Mouse (Mus musculus) CH12.LX (cell line): Measurements from ENCODE around the gene Snrpd3. TPM values are rescaled to one million over a fixed set of nuclear protein-coding genes. Genes with fewer than 3 reads are reported as not detected.

ENCODE experiments used
- DNase-seq: peaks from one replicate; pipeline ENCODE4 v3.0.0-alpha.2; 2013; ENCODE audit errors: extremely low read depth
- H3K27ac ChIP-seq: 2 replicates; pipeline ENCODE4 v1.5.1; 2012; ENCODE audit warnings: low read depth, mild to moderate bottlenecking, control low read depth, moderate library complexity; ENCODE audit not compliant: insufficient read depth
- H3K27me3 ChIP-seq: replicated peaks from 2 replicates; pipeline ENCODE3; 2012; ENCODE audit warnings: inconsistent platforms
- H3K36me3 ChIP-seq, 2 experiments: replicated peaks in 1 of 2; 2 replicates each; pipeline versions ENCODE3 to v1.6.1; 2012; ENCODE audit warnings: inconsistent platforms in 1 of 2, low read length in 1 of 2, mild to moderate bottlenecking in 1 of 2, mixed read lengths in 1 of 2, moderate library complexity in 1 of 2; ENCODE audit not compliant: control insufficient read depth in 1 of 2, insufficient read depth in 1 of 2
- H3K4me1 ChIP-seq, 2 experiments: 2 replicates each; pipeline ENCODE4 v1.6.1; 2012; ENCODE audit warnings: inconsistent platforms in 1 of 2, moderate library complexity in 1 of 2; ENCODE audit not compliant: insufficient read depth in 2 of 2, control insufficient read depth in 1 of 2
- H3K4me2 ChIP-seq: 2 replicates; pipeline ENCODE4 v1.6.1; 2012; ENCODE audit warnings: low read depth, mild to moderate bottlenecking, control low read depth; ENCODE audit not compliant: poor library complexity, insufficient read depth, severe bottlenecking
- H3K4me3 ChIP-seq, 3 experiments: fragments of 150-350 bp in 1 of 3; sonication (generic) in 1 of 3; replicated peaks in 1 of 3; 2 replicates each; pipeline versions ENCODE3 to v1.5.1; 2011 to 2012; ENCODE audit warnings: low read depth in 2 of 3, low read length in 2 of 3, mild to moderate bottlenecking in 2 of 3, moderate library complexity in 2 of 3, control low read depth in 1 of 3, improper control_type of control experiment in 1 of 3, inconsistent platforms in 1 of 3, mixed read lengths in 1 of 3; ENCODE audit not compliant: poor library complexity in 1 of 3
- H3K79me2 ChIP-seq: replicated peaks from 2 replicates; pipeline ENCODE4 v1.6.1; 2012; ENCODE audit warnings: mild to moderate bottlenecking, moderate library complexity; ENCODE audit not compliant: control insufficient read depth, poor library complexity, insufficient read depth, severe bottlenecking; ENCODE audit errors: extremely low read depth
- H3K9ac ChIP-seq: 2 replicates; pipeline ENCODE4 v1.6.1; 2012; ENCODE audit warnings: low read depth, mild to moderate bottlenecking, control low read depth, moderate library complexity; ENCODE audit not compliant: insufficient read depth
- H3K9me3 ChIP-seq: replicated peaks from 2 replicates; pipeline ENCODE3; 2012; ENCODE audit warnings: low read length, inconsistent platforms, mixed read lengths
- BHLHE40 ChIP-seq: IDR thresholded peaks from 2 replicates; pipeline ENCODE4 v1.6.1; 2011; ENCODE audit warnings: mild to moderate bottlenecking, low read depth, low read length, improper control_type of control experiment
- CHD1 ChIP-seq: IDR thresholded peaks from 2 replicates; pipeline ENCODE4 v1.6.1; 2012; ENCODE audit warnings: low read depth, low read length, improper control_type of control experiment, inconsistent platforms
- CTCF ChIP-seq, 2 experiments: IDR thresholded peaks in 1 of 2; conservative IDR thresholded peaks in 1 of 2; 2 replicates each; pipeline ENCODE4 v1.5.1; 2011 to 2012; ENCODE audit warnings: low read depth in 2 of 2, low read length in 2 of 2, improper control_type of control experiment in 1 of 2, inconsistent platforms in 1 of 2, mild to moderate bottlenecking in 1 of 2, moderate library complexity in 1 of 2
- E2F4 ChIP-seq: IDR thresholded peaks from 2 replicates; pipeline ENCODE4 v1.6.1; 2011; ENCODE audit warnings: low read depth, low read length, improper control_type of control experiment; ENCODE audit not compliant: insufficient replicate concordance
- EP300 ChIP-seq: IDR thresholded peaks from 2 replicates; pipeline ENCODE4 v1.6.1; 2011; ENCODE audit warnings: low read length, improper control_type of control experiment
- HCFC1 ChIP-seq: IDR thresholded peaks from 2 replicates; pipeline ENCODE4 v1.6.1; 2012; ENCODE audit warnings: low read depth, mild to moderate bottlenecking, inconsistent platforms, low read length, improper control_type of control experiment
- IRF4 ChIP-seq: IDR thresholded peaks from 2 replicates; pipeline ENCODE4 v1.6.1; 2014; ENCODE audit warnings: low read depth, mild to moderate bottlenecking, inconsistent platforms, low read length, improper control_type of control experiment
- JUN ChIP-seq: IDR thresholded peaks from 2 replicates; pipeline ENCODE4 v1.6.1; 2011; ENCODE audit warnings: low read depth, mild to moderate bottlenecking, low read length, improper control_type of control experiment, moderate library complexity; ENCODE audit not compliant: insufficient read depth
- MAFK ChIP-seq: IDR thresholded peaks from 2 replicates; pipeline ENCODE4 v1.6.1; 2011; ENCODE audit warnings: low read length, improper control_type of control experiment; ENCODE audit not compliant: insufficient replicate concordance
- MAX ChIP-seq: IDR thresholded peaks from 2 replicates; pipeline ENCODE4 v1.6.1; 2011; ENCODE audit warnings: low read length, improper control_type of control experiment
- MAZ ChIP-seq: IDR thresholded peaks from 2 replicates; pipeline ENCODE4 v1.6.1; 2012; ENCODE audit warnings: low read depth, mild to moderate bottlenecking, inconsistent platforms, low read length, improper control_type of control experiment, moderate library complexity
- MEF2A ChIP-seq: IDR thresholded peaks from 2 replicates; pipeline ENCODE4 v1.6.1; 2014; ENCODE audit warnings: low read depth, mild to moderate bottlenecking, inconsistent platforms, low read length, improper control_type of control experiment, borderline replicate concordance
- MXI1 ChIP-seq: IDR thresholded peaks from 2 replicates; pipeline ENCODE4 v1.6.1; 2011; ENCODE audit warnings: mild to moderate bottlenecking, low read depth, low read length, improper control_type of control experiment
- NELFE ChIP-seq: IDR thresholded peaks from 2 replicates; pipeline ENCODE4 v1.6.1; 2011; ENCODE audit warnings: low read depth, low read length, improper control_type of control experiment
- PAX5 ChIP-seq: IDR thresholded peaks from 2 replicates; pipeline ENCODE4 v1.6.1; 2012; ENCODE audit warnings: low read length, inconsistent platforms, mixed read lengths
- POLR2A ChIP-seq: IDR thresholded peaks from 2 replicates; pipeline ENCODE4 v1.6.1; 2011; ENCODE audit warnings: low read depth, mild to moderate bottlenecking, improper control_type of control experiment, low read length
- RAD21 ChIP-seq: IDR thresholded peaks from 2 replicates; pipeline ENCODE4 v1.6.1; 2011; ENCODE audit warnings: low read depth, mild to moderate bottlenecking, low read length, improper control_type of control experiment, moderate library complexity
- RCOR1 ChIP-seq: conservative IDR thresholded peaks from 2 replicates; pipeline ENCODE4 v1.6.1; 2012; ENCODE audit warnings: low read depth, mild to moderate bottlenecking, inconsistent platforms, low read length, improper control_type of control experiment
- SIN3A ChIP-seq: IDR thresholded peaks from 2 replicates; pipeline ENCODE4 v1.6.1; 2012; ENCODE audit warnings: low read length, improper control_type of control experiment, inconsistent platforms
- SMC3 ChIP-seq: IDR thresholded peaks from 2 replicates; pipeline ENCODE4 v1.6.1; 2011; ENCODE audit warnings: low read depth, low read length, improper control_type of control experiment
- UBTF ChIP-seq: IDR thresholded peaks from 2 replicates; pipeline ENCODE4 v1.6.1; 2012; ENCODE audit warnings: low read depth, mild to moderate bottlenecking, inconsistent platforms, low read length, improper control_type of control experiment, moderate library complexity
- USF1 ChIP-seq: IDR thresholded peaks from 2 replicates; pipeline ENCODE4 v1.6.1; 2014; ENCODE audit warnings: low read depth, mild to moderate bottlenecking, inconsistent platforms, low read length, improper control_type of control experiment
- USF2 ChIP-seq: conservative IDR thresholded peaks from 2 replicates; pipeline ENCODE4 v1.6.1; 2011; ENCODE audit warnings: low read depth, low read length, improper control_type of control experiment
- ZC3H11A ChIP-seq: IDR thresholded peaks from 2 replicates; pipeline ENCODE4 v1.6.1; 2012; ENCODE audit warnings: low read depth, mild to moderate bottlenecking, inconsistent platforms, low read length, improper control_type of control experiment
- ZKSCAN1 ChIP-seq: IDR thresholded peaks from 2 replicates; pipeline ENCODE4 v1.6.1; 2012; ENCODE audit warnings: low read depth, inconsistent platforms, low read length, improper control_type of control experiment, borderline replicate concordance
- ZMIZ1 ChIP-seq: IDR thresholded peaks from 2 replicates; pipeline ENCODE4 v1.6.1; 2012; ENCODE audit warnings: low read depth, mild to moderate bottlenecking, inconsistent platforms, low read length, improper control_type of control experiment
- dilution Hi-C: fragments of 300-500 bp; cut with MboI; formaldehyde crosslinking; loops from 2 replicates; pipeline ENCODE4 v1.14.3; 2020; ENCODE audit warnings: low sequenced_read_pairs; ENCODE audit not compliant: extremely low pct_unique_long_range_greater_than_20kb, extremely low pct_ligation_motif_present
- in situ Hi-C: fragments of 300-500 bp; cut with MboI; formaldehyde crosslinking; loops from 3 replicates; pipeline ENCODE4 v1.14.3; 2019; ENCODE audit warnings: low sequenced_read_pairs, low pct_ligation_motif_present, low pct_unique_long_range_greater_than_20kb, mixed read lengths
- polyA plus RNA-seq: library from polyadenylated mRNA; unstranded; fragments of >175 nt; gene quantifications from 2 replicates; pipeline ENCODE4 v1.2.1, GENCODE M21; 2012; ENCODE audit warnings: low read depth; ENCODE audit not compliant: insufficient read length
- total RNA-seq, 2 experiments: library from RNA; depleted of rRNA; stranded (reverse); fragments of 300-350 nt in 1 of 2; fragments of >200 nt in 1 of 2; gene quantifications; 2 replicates each; pipeline ENCODE4 v1.2.3; 2012 to 2014

The Snrpd3 gene
- total and polyA plus RNA-seq, 3 experiments: 57.8 to 554 (median 101) TPM

GRCm38 (mm10) chr10:75531532-75532090 is 14.3 kb downstream of the Snrpd3 start:
- Histone ChIP-seq H3K27me3 (no peaks in the 10 kb centered on the region), H3K4me3 (no peak overlapping the region), H3K4me1 (peaks cover 14 to 35% of the 10 kb centered on the region in 2 experiments)
- no peak for DNase-seq
- TF ChIP-seq CTCF (conservative IDR thresholded peaks at IDR 0.05 in 1 of 2, IDR thresholded peaks at IDR 0.05 in 1 of 2; ENCODE audit: low read depth in 2 of 2, low read length in 2 of 2) (no peak), CHD1 (no peak), PAX5 (no peak), ZC3H11A (no peak), POLR2A (no peak), ZKSCAN1 (no peak), MAX (no peak), JUN (no peak), SMC3 (no peak), EP300 (no peak)
- TF ChIP-seq, all 38 proteins: peak for 0
- Histone ChIP-seq H3K27ac (no peak overlapping the region), H3K36me3 (peaks cover 48 to 85% of the 10 kb centered on the region in 2 experiments), H3K9me3 (no peaks in the 10 kb centered on the region), H3K4me2 (no peak overlapping the region), H3K79me2 (peaks cover 40% of the 10 kb centered on the region), H3K9ac (no peak overlapping the region)
- in situ Hi-C loops: no loop called here
- dilution Hi-C loops: no loop called here

- TF ChIP-seq POLR2A (no peak), CTCF (conservative IDR thresholded peaks at IDR 0.05 in 1 of 2, IDR thresholded peaks at IDR 0.05 in 1 of 2; ENCODE audit: low read depth in 2 of 2, low read length in 2 of 2) (no peak)
- Histone ChIP-seq H3K9me3 (no peaks in the 10 kb centered on the region), H3K36me3 (peaks cover 42 to 68% of the 10 kb centered on the region in 2 experiments), H3K9ac (no peak overlapping the region), H3K79me2 (peaks cover 14% of the 10 kb centered on the region), H3K27ac (no peak overlapping the region), H3K27me3 (no peaks in the 10 kb centered on the region), H3K4me2 (no peak overlapping the region), H3K4me1 (peaks cover 11 to 24% of the 10 kb centered on the region in 2 experiments), H3K4me3 (no peak overlapping the region)
- no peak for DNase-seq
- in situ Hi-C loops (no loop called here), dilution Hi-C loops (no loop called here)
Observed at GRCm38 (mm10) chr10:75534216-75534615, 16.9 kb downstream of the Snrpd3 start.

GRCm38 (mm10) chr10:75534934-75535333 is 17.6 kb downstream of the Snrpd3 start:
- H3K9me3 ChIP-seq: no peaks in the 10 kb centered on the region
- in situ Hi-C loops: no loop called here
- no peak overlapping the region for H3K27ac ChIP-seq

More at GRCm38 (mm10) chr10:75534934-75535333, 17.6 kb downstream of the Snrpd3 start:
- H3K36me3 ChIP-seq: peaks cover 42 to 63% of the 10 kb centered on the region in 2 experiments
- no peak overlapping the region for H3K9ac ChIP-seq
- H3K4me2 ChIP-seq: no peak overlapping the region
- H3K4me1 ChIP-seq: peaks cover 10 to 19% of the 10 kb centered on the region in 2 experiments
- no peak overlapping the region for H3K4me3 ChIP-seq
- TF ChIP-seq BHLHE40: no peak
- no peak for TF ChIP-seq RAD21
- no peak for TF ChIP-seq IRF4
- no peak for TF ChIP-seq ZMIZ1
- TF ChIP-seq SIN3A: no peak
- no peak for TF ChIP-seq MEF2A
- TF ChIP-seq E2F4: no peak
- TF ChIP-seq UBTF: no peak
- no peak for TF ChIP-seq MAFK
- no peak for TF ChIP-seq USF2
- no peak for TF ChIP-seq ZC3H11A
- no peak for TF ChIP-seq RCOR1
- TF ChIP-seq EP300: no peak
- no peak for TF ChIP-seq MXI1
- TF ChIP-seq HCFC1: no peak
- no peak for TF ChIP-seq CTCF (conservative IDR thresholded peaks at IDR 0.05 in 1 of 2, IDR thresholded peaks at IDR 0.05 in 1 of 2; ENCODE audit: low read depth in 2 of 2, low read length in 2 of 2)
- TF ChIP-seq NELFE: no peak
- TF ChIP-seq USF1: no peak
- TF ChIP-seq MAZ: no peak
- no peak for DNase-seq
- H3K79me2 ChIP-seq: peaks cover 12% of the 10 kb centered on the region
- dilution Hi-C loops: no loop called here
- H3K27me3 ChIP-seq: no peaks in the 10 kb centered on the region
